Mouse (Mus musculus): ENCODE measurements around the gene Mvp. TPM values are rescaled to one million over a fixed set of nuclear protein-coding genes. Genes with fewer than 3 reads are reported as not detected.

Mvp gene
- polyA plus RNA-seq, 1 experiment from 2014 or later = 3.1 TPM

- Histone ChIP-seq H3K9me3 (ENCODE audit: control insufficient read depth, low read length) (no peaks in the 10 kb centered on the region), H3K4me2 (ENCODE audit: low read length) (peak overlapping the region; percentile 91), H3K4me1 (ENCODE audit: control insufficient read depth, insufficient read depth, low read length) (peaks cover 34% of the 10 kb centered on the region), H3K27ac (replicated peaks; ENCODE audit: low read depth, low read length) (peak overlapping the region; percentile 100), H3K9ac (replicated peaks; ENCODE audit: low read length) (peak overlapping the region; percentile 99), H3K27me3 (ENCODE audit: control insufficient read depth, insufficient read depth, low read length) (no peaks in the 10 kb centered on the region), H3K36me3 (ENCODE audit: control insufficient read depth, insufficient read depth, low read length) (peaks cover 35% of the 10 kb centered on the region), H3K4me3 (replicated peaks; ENCODE audit: low read depth, low read length) (peak overlapping the region; percentile 95)
- DNase-seq (no peak), ATAC-seq (ENCODE audit: low FRiP score, low TSS enrichment) (peak; percentile 27)
- 0% methylated on average over 36 of the region's 48 CpGs for WGBS
These were observed 11.8 kb upstream of the Mvp start for GRCm38 (mm10) chr7:127026161-127026600.

- Histone ChIP-seq H3K4me2 (ENCODE audit: low read length) (peak overlapping the region; percentile 91), H3K4me1 (ENCODE audit: control insufficient read depth, insufficient read depth, low read length) (peaks cover 36% of the 10 kb centered on the region), H3K27me3 (ENCODE audit: control insufficient read depth, insufficient read depth, low read length) (no peaks in the 10 kb centered on the region), H3K9ac (replicated peaks; ENCODE audit: low read length) (peak overlapping the region; percentile 99), H3K36me3 (ENCODE audit: control insufficient read depth, insufficient read depth, low read length) (peaks cover 35% of the 10 kb centered on the region), H3K27ac (replicated peaks; ENCODE audit: low read depth, low read length) (peak overlapping the region; percentile 100), H3K9me3 (ENCODE audit: control insufficient read depth, low read length) (no peaks in the 10 kb centered on the region), H3K4me3 (replicated peaks; ENCODE audit: low read depth, low read length) (peak overlapping the region; percentile 95)
- DNase-seq (peak; percentile 72), ATAC-seq (ENCODE audit: low FRiP score, low TSS enrichment) (no peak)
- under 1% methylated on average over 62 of the region's 65 CpGs for WGBS
These were observed 11.2 kb upstream of the Mvp start for GRCm38 (mm10) chr7:127025556-127026160.

DNA sequence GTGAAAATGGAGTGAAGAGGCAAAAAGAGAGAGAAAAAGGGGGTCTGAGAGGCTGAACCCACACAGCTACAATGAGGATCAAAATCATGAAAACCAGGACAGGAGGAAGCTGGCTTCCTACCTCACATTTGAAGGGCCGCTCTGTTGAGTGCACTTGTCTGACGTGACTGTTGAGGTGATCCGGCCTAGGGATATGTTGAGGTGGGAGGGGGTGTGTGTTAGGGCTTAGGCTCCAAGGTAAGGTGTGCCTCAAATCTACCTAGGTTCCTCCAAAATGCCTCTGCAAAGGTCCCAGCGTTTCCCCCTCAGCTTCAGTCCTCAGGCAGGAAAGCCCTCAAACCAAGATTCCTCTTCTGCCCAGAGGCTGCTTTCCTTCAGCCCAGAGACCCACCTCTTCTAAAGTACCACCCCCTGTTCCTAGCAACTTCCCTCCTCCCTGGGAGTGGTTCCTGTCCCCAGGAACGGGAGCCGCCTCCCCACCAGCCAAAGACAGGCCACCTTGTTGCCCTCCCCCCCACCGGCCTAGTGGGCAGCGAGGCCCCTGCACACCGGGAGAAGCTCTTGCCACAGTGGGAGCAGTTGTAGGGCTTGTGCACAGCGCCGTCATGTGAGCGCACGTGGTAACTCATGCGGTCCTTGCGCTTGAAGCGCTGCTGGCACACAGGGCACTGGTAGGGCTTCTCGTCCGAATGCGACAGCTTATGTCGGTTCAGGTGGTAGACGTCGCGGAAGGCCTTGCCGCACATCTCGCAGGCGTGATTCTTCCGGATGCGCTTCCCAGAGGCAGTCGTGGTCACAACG, 10.5 kb upstream of the Mvp start:
- peak; percentile 88 for DNase-seq
- H3K9me3 ChIP-seq (ENCODE audit: control insufficient read depth, low read length) = no peaks in the 10 kb centered on the region
- H3K36me3 ChIP-seq (ENCODE audit: control insufficient read depth, insufficient read depth, low read length) = peaks cover 31% of the 10 kb centered on the region
- peak overlapping the region; percentile 99 for H3K9ac ChIP-seq (replicated peaks; ENCODE audit: low read length)
- peak overlapping the region; percentile 100 for H3K27ac ChIP-seq (replicated peaks; ENCODE audit: low read depth, low read length)
- peaks cover 43% of the 10 kb centered on the region for H3K4me1 ChIP-seq (ENCODE audit: control insufficient read depth, insufficient read depth, low read length)
- H3K27me3 ChIP-seq (ENCODE audit: control insufficient read depth, insufficient read depth, low read length) = no peaks in the 10 kb centered on the region
- peak overlapping the region; percentile 91 for H3K4me2 ChIP-seq (ENCODE audit: low read length)
- ATAC-seq (ENCODE audit: low FRiP score, low TSS enrichment) = peak; percentile 14; the same call in 1 of the 2 replicates
- WGBS = under 1% methylated on average over 30 of the region's 30 CpGs
- peak overlapping the region; percentile 95 for H3K4me3 ChIP-seq (replicated peaks; ENCODE audit: low read depth, low read length)

DNA sequence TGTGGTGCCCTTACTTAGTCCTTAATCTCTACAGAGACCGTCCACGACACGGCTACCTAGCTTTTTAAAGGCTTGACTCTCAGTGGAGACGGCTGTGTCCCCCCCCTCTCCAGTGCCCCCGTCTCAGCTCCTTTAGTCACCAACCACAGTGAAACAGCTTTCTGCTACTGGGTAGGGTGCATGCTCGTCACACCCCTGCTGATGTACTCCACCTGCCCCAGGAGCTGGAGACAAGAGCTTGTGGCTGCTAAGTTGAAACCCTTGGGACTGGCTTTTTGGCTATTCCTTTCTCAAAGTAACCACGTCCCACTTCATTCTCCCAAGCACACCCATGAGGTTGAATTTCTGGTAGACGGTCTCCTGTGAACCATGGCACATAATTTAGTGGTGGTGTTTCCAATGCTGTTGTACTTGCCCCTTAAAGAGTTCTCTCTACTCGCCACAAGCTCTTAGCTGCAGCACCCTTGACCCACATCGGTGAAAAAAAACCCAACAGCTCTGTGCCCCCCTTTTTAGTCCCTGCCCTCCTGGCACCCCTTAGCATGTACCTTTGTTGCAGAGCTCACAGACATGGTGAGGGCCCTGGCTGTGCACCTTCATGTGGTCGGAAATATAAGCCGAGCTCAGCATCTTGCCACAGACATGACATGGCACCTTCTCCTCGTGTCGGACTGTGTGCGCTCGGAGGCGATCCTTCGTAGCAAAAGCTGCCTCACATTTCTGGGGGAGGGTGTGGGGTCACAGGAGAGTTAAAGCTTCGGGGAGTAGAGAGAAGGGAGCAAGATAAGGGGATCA, 9.7 kb upstream of the Mvp start:
- ATAC-seq (ENCODE audit: low FRiP score, low TSS enrichment) (no peak), DNase-seq (no peak)
- Histone ChIP-seq H3K4me2 (ENCODE audit: low read length) (peak overlapping the region; percentile 91), H3K4me3 (replicated peaks; ENCODE audit: low read depth, low read length) (peak overlapping the region; percentile 95), H3K9ac (replicated peaks; ENCODE audit: low read length) (peak overlapping the region; percentile 99), H3K27me3 (ENCODE audit: control insufficient read depth, insufficient read depth, low read length) (no peaks in the 10 kb centered on the region), H3K27ac (replicated peaks; ENCODE audit: low read depth, low read length) (peak overlapping the region; percentile 100), H3K4me1 (ENCODE audit: control insufficient read depth, insufficient read depth, low read length) (peaks cover 50% of the 10 kb centered on the region), H3K9me3 (ENCODE audit: control insufficient read depth, low read length) (no peaks in the 10 kb centered on the region), H3K36me3 (ENCODE audit: control insufficient read depth, insufficient read depth, low read length) (peaks cover 31% of the 10 kb centered on the region)
- 14% methylated on average over 19 of the region's 19 CpGs for WGBS

DNA sequence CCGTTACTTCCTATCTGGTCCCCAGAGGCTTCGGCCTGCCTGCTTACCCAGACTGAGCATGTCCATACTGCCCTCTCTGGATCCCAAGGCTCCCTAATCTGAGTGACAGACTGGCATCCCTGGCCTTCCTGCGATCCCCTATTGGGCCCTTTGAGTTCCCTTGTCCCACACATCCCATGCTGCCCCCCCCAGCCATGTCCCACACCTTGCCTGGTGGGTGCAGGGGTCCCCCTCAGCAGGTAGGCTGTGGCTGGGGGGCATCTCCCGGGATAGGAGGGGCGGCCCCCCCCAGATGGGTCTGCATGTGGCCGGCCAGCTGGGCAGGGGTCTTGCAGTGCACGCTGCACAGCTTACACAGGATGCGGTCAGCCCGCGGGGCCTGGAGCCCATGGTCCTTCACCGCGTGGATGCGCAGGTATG, 8.9 kb upstream of the Mvp start:
- Histone ChIP-seq H3K36me3 (ENCODE audit: control insufficient read depth, insufficient read depth, low read length) (peaks cover 31% of the 10 kb centered on the region), H3K27me3 (ENCODE audit: control insufficient read depth, insufficient read depth, low read length) (no peaks in the 10 kb centered on the region), H3K27ac (replicated peaks; ENCODE audit: low read depth, low read length) (peak overlapping the region; percentile 100; the same call in 1 of the 2 replicates), H3K4me1 (ENCODE audit: control insufficient read depth, insufficient read depth, low read length) (peaks cover 52% of the 10 kb centered on the region), H3K9me3 (ENCODE audit: control insufficient read depth, low read length) (no peaks in the 10 kb centered on the region), H3K9ac (replicated peaks; ENCODE audit: low read length) (peak overlapping the region; percentile 99; the same call in 1 of the 2 replicates), H3K4me3 (replicated peaks; ENCODE audit: low read depth, low read length) (peak overlapping the region; percentile 95), H3K4me2 (ENCODE audit: low read length) (peak overlapping the region; percentile 91)
- 67% methylated on average over 13 of the region's 13 CpGs for WGBS
- DNase-seq (peak; percentile 27), ATAC-seq (ENCODE audit: low FRiP score, low TSS enrichment) (no peak)

GRCm38 (mm10) chr7:127022528-127023271, 8.3 kb upstream of the Mvp start:
- Histone ChIP-seq H3K4me3 (replicated peaks; ENCODE audit: low read depth, low read length) (peak overlapping the region; percentile 95), H3K9me3 (ENCODE audit: control insufficient read depth, low read length) (no peaks in the 10 kb centered on the region), H3K27ac (replicated peaks; ENCODE audit: low read depth, low read length) (peak overlapping the region; percentile 100; the same call in 1 of the 2 replicates), H3K27me3 (ENCODE audit: control insufficient read depth, insufficient read depth, low read length) (no peaks in the 10 kb centered on the region), H3K36me3 (ENCODE audit: control insufficient read depth, insufficient read depth, low read length) (peaks cover 31% of the 10 kb centered on the region), H3K4me2 (ENCODE audit: low read length) (peak overlapping the region; percentile 91), H3K9ac (replicated peaks; ENCODE audit: low read length) (peak overlapping the region; percentile 99; the same call in 1 of the 2 replicates), H3K4me1 (ENCODE audit: control insufficient read depth, insufficient read depth, low read length) (peaks cover 49% of the 10 kb centered on the region)
- DNase-seq (no peak), ATAC-seq (ENCODE audit: low FRiP score, low TSS enrichment) (no peak)
- 77% methylated on average over 7 of the region's 7 CpGs for WGBS

DNA sequence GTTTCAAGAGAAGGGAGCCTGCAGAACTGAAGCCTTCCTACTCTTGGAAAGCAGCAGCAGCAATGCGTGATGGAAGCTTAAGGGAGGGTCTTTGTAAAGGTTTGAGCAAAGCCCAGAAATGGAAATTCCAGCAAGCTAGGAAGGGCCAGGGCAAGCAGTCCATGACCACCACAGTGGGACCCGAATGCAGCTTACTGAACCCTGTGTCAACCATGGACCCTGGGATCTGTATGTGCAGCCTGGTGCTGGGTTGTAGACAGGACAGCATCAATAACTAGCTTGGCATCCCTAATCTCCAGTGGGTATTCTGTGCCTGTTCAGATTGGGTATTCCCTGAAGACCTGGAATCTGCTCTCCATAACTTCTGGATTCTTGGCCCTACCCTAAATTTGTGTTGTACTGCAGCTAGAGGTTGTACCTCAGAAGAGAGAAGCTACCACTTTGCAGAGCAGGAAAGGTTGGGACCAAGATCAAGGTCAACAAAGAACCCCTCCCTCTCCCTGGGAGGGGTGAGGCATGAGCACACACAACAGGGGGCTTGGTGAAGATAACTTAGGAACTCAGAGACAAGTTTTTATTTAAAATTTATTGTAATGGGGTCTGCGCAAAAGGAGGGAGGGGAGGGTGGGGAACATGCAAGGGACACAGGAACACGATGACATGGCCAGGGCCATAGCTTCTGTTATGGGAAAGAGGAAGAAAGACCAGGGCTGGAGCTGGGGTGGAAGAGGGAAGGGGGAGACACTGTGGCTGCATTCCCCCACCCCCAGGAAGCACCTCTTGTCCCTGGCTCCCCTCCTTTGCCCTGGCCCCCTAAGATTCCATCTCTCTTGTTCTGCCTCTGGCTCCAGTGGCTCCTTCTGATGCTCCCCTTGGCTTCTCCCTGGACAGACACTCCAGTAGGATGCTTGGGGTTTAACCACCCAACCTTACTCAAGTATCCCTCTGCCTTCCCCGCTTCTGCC, 7.4 kb upstream of the Mvp start:
- Histone ChIP-seq H3K27ac (replicated peaks; ENCODE audit: low read depth, low read length) (peak overlapping the region; percentile 80), H3K4me3 (replicated peaks; ENCODE audit: low read depth, low read length) (peak overlapping the region; percentile 45), H3K27me3 (ENCODE audit: control insufficient read depth, insufficient read depth, low read length) (no peaks in the 10 kb centered on the region), H3K9ac (replicated peaks; ENCODE audit: low read length) (peak overlapping the region; percentile 99), H3K4me2 (ENCODE audit: low read length) (peak overlapping the region; percentile 84), H3K36me3 (ENCODE audit: control insufficient read depth, insufficient read depth, low read length) (peaks cover 31% of the 10 kb centered on the region), H3K9me3 (ENCODE audit: control insufficient read depth, low read length) (no peaks in the 10 kb centered on the region), H3K4me1 (ENCODE audit: control insufficient read depth, insufficient read depth, low read length) (peaks cover 50% of the 10 kb centered on the region)
- ATAC-seq (ENCODE audit: low FRiP score, low TSS enrichment) (no peak), DNase-seq (no peak)
- WGBS = 40% methylated on average over 5 of the region's 5 CpGs

Data from midbrain, embryonic 14.5 days (tissue).